Mouse (Mus musculus) small intestine, adult 2 months (tissue): ENCODE results near the gene Nyap2. TPM values are rescaled to one million over a fixed set of nuclear protein-coding genes. Genes with fewer than 3 reads are reported as not detected.
"Not testable (repeated sequence)": the region's sequence is repeated elsewhere in the genome, so short reads cannot be mapped to it uniquely, and the experiment has no call there.

Experiments used
- H3K27ac ChIP-seq: fragments of 200-500 bp; 2 replicates; pipeline ENCODE4 v1.5.1; 2012; ENCODE audit warnings: low read depth, low read length, control low read depth, inconsistent platforms; ENCODE audit not compliant: insufficient read depth
- H3K27me3 ChIP-seq: fragments of 200-500 bp; 2 replicates; pipeline ENCODE4 v1.6.1; 2012; ENCODE audit warnings: mild to moderate bottlenecking, moderate library complexity, low read length, inconsistent platforms; ENCODE audit not compliant: control insufficient read depth, insufficient read depth
- H3K36me3 ChIP-seq: fragments of 200-500 bp; 2 replicates; pipeline ENCODE4 v1.6.1; 2012; ENCODE audit warnings: mild to moderate bottlenecking, low read length, control low read depth, inconsistent platforms; ENCODE audit not compliant: control insufficient read depth, insufficient read depth
- H3K4me1 ChIP-seq: fragments of 200-500 bp; 2 replicates; pipeline ENCODE4 v1.6.1; 2012; ENCODE audit warnings: low read length, inconsistent platforms, mixed read lengths; ENCODE audit not compliant: control insufficient read depth, insufficient read depth, insufficient read length
- H3K4me3 ChIP-seq: fragments of 200-500 bp; 2 replicates; pipeline ENCODE4 v1.5.1; 2012; ENCODE audit warnings: low read depth, mild to moderate bottlenecking, control low read depth, inconsistent platforms, low read length, moderate library complexity
- CTCF ChIP-seq: fragments of 200-500 bp; IDR thresholded peaks from 2 replicates; pipeline ENCODE4 v1.5.1; 2012; ENCODE audit warnings: low read depth, mild to moderate bottlenecking, control low read depth, inconsistent platforms, low read length, moderate library complexity, mixed read lengths; ENCODE audit not compliant: insufficient replicate concordance, insufficient read length; ENCODE audit errors: extremely low read depth
- POLR2A ChIP-seq: fragments of 200-500 bp; IDR thresholded peaks from 2 replicates; pipeline ENCODE4 v1.6.1; 2012; ENCODE audit warnings: low read depth, mild to moderate bottlenecking, control low read depth, inconsistent platforms, low read length, moderate library complexity
- WGBS: fragments of 180-500 bp; shearing (Covaris S2); methylation state at CpG from one replicate; pipeline ENCODE4 v1.1.7; 2018; 5-methylcytosine and 5-hydroxymethylcytosine counted together
- polyA plus RNA-seq: library from polyadenylated mRNA; depleted of rRNA; stranded (reverse); fragments of >200 nt; gene quantifications from 2 replicates; pipeline ENCODE4 v1.2.3, GENCODE M21; 2012

Nyap2 gene
- polyA plus RNA-seq, 1 experiment = 0.01 TPM

- TF ChIP-seq CTCF (no peak), POLR2A (no peak)
- Histone ChIP-seq H3K36me3 (no peaks in the 10 kb centered on the region), H3K4me3 (no peak overlapping the region), H3K27ac (no peak overlapping the region), H3K4me1 (no peaks in the 10 kb centered on the region), H3K27me3 (no peaks in the 10 kb centered on the region)
- WGBS = 59% methylated on average over 1 of the region's 1 CpGs
These were observed 96.6 kb downstream of the Nyap2 start for GRCm38 (mm10) chr1:81173303-81173702.

DNA sequence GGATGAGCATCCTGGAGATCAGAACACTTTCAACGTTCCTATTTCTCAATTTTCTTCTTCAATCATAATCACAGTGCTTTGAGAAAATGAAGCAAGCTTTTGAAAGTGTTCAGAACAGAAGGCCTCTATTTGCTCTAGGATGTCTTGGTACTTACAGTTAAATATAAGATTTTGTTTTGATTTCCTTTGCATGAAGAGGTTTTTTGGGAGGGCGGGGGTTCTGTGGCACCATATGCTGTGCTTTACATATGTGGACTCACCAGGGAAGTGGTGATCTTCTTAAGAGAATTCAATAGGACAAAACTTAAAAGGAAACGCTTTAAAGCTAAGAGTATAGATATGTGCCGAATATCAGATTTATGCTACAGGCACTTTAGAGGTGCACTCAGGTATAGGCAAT is 103.0 kb downstream of the Nyap2 start:
- Histone ChIP-seq H3K27me3 (no peaks in the 10 kb centered on the region), H3K4me3 (no peak overlapping the region), H3K27ac (no peak overlapping the region), H3K4me1 (no peaks in the 10 kb centered on the region), H3K36me3 (no peaks in the 10 kb centered on the region)
- TF ChIP-seq CTCF (no peak), POLR2A (no peak)
- 89% methylated on average over 4 of the region's 4 CpGs for WGBS

GRCm38 (mm10) chr1:81180686-81181085 is 103.9 kb downstream of the Nyap2 start:
- no peak overlapping the region for H3K27ac ChIP-seq
- no peak overlapping the region for H3K4me3 ChIP-seq
- WGBS = 64% methylated on average over 3 of the region's 3 CpGs
- H3K27me3 ChIP-seq = no peaks in the 10 kb centered on the region
- no peaks in the 10 kb centered on the region for H3K36me3 ChIP-seq
- no peaks in the 10 kb centered on the region for H3K4me1 ChIP-seq
- TF ChIP-seq CTCF (no peak), POLR2A (no peak)

DNA sequence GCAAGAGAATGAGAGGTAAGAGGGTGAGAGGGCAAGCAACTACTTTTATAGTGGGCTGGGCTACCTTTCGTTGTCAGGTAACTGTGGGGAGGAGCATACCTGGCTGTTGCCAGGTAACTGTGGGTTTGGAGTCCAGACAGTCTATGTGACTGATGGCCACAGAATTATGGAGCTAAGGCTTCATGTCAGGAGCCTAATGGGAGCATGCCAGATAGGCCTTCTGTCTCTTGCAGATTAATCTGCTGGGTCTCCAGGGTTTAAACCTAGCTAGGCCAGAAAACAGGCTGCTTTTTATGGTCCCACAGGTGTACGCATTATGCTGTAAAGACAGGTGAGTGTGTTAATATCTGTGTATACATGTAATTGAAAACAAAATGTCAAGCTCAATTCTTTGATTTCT is 132.8 kb downstream of the Nyap2 start:
- Histone ChIP-seq H3K27me3 (no peaks in the 10 kb centered on the region), H3K4me1 (no peaks in the 10 kb centered on the region), H3K36me3 (no peaks in the 10 kb centered on the region), H3K27ac (no peak overlapping the region), H3K4me3 (no peak overlapping the region)
- 64% methylated on average over 2 of the region's 2 CpGs for WGBS
- no peak for TF ChIP-seq POLR2A
- TF ChIP-seq CTCF = no peak

- H3K27me3 ChIP-seq = no peaks in the 10 kb centered on the region
- no peak overlapping the region for H3K27ac ChIP-seq
- no peaks in the 10 kb centered on the region for H3K4me1 ChIP-seq
- TF ChIP-seq POLR2A (no peak), CTCF (no peak)
- 73% methylated on average over 4 of the region's 4 CpGs for WGBS
- H3K4me3 ChIP-seq = no peak overlapping the region
- no peaks in the 10 kb centered on the region for H3K36me3 ChIP-seq
These were observed 134.7 kb downstream of the Nyap2 start for GRCm38 (mm10) chr1:81211491-81211890.

- no peak overlapping the region for H3K27ac ChIP-seq
- H3K36me3 ChIP-seq = no peaks in the 10 kb centered on the region
- H3K4me3 ChIP-seq = no peak overlapping the region
- H3K4me1 ChIP-seq = no peaks in the 10 kb centered on the region
- TF ChIP-seq POLR2A = no peak
- no peak for TF ChIP-seq CTCF
- WGBS = 57% methylated on average over 1 of the region's 1 CpGs
- H3K27me3 ChIP-seq = no peaks in the 10 kb centered on the region
These were observed 143.0 kb downstream of the Nyap2 start for GRCm38 (mm10) chr1:81219790-81220189.

GRCm38 (mm10) chr1:81231759-81232406 is 155.1 kb downstream of the Nyap2 start:
- Histone ChIP-seq H3K36me3 (no peaks in the 10 kb centered on the region), H3K27me3 (no peaks in the 10 kb centered on the region), H3K27ac (no peak overlapping the region), H3K4me1 (no peaks in the 10 kb centered on the region), H3K4me3 (no peak overlapping the region)
- 73% methylated on average over 2 of the region's 2 CpGs for WGBS
- TF ChIP-seq CTCF (no peak), POLR2A (no peak)

DNA sequence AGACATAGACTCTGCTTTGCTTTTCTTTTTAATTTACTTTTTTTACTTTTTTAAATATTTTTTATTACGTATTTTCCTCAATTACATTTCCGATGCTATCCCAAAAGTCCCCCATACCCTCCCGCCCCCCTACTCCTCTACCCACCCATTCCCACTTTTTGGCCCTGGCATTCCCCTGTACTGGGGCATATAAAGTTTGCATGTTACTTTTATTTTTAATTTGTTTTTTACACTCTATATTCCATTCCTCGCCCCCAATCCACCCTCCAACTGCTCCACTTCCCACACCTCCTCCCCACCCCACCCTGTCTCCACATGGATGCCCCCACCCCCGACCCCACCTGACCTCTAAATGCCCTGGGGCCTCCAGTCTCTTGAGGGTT is 155.6 kb downstream of the Nyap2 start:
- H3K27ac ChIP-seq, H3K36me3 ChIP-seq, H3K4me3 ChIP-seq, H3K4me1 ChIP-seq, H3K27me3 ChIP-seq: not testable (repeated sequence)
- 82% methylated on average over 5 of the region's 5 CpGs for WGBS
